Mouse (Mus musculus) MEL (cell line): ENCODE results near the gene Oat. TPM values are rescaled to one million over a fixed set of nuclear protein-coding genes. Genes with fewer than 3 reads are reported as not detected.

Experiments
- DNase-seq: peaks from one replicate; pipeline ENCODE4 v3.0.0; 2011; ENCODE audit warnings: low read depth, low spot score
- H3K27ac ChIP-seq: 2 replicates; pipeline ENCODE4 v1.5.1; 2012; ENCODE audit warnings: low read depth, mild to moderate bottlenecking, control low read depth, low read length, moderate library complexity; ENCODE audit not compliant: control insufficient read depth
- H3K27me3 ChIP-seq, 2 experiments: fragments of 150-350 bp in 1 of 2; sonication (generic) in 1 of 2; 2 replicates each; pipeline ENCODE4 v1.6.1; 2012; ENCODE audit warnings: low read length in 2 of 2, mild to moderate bottlenecking in 2 of 2, improper control_type of control experiment in 1 of 2, moderate library complexity in 1 of 2; ENCODE audit not compliant: insufficient read depth in 2 of 2, control insufficient read depth in 1 of 2
- H3K36me3 ChIP-seq, 2 experiments: 2 replicates each; pipeline ENCODE4 v1.6.1; 2012 to 2014; ENCODE audit warnings: low read length in 2 of 2, improper control_type of control experiment in 1 of 2, inconsistent platforms in 1 of 2, mild to moderate bottlenecking in 1 of 2; ENCODE audit not compliant: insufficient read depth in 2 of 2, control insufficient read depth in 1 of 2
- H3K4me1 ChIP-seq, 2 experiments: fragments of 150-350 bp in 1 of 2; sonication (generic) in 1 of 2; 2 replicates each; pipeline ENCODE4 v1.6.1; 2012; ENCODE audit warnings: low read length in 2 of 2, improper control_type of control experiment in 1 of 2, mild to moderate bottlenecking in 1 of 2; ENCODE audit not compliant: insufficient read depth in 2 of 2, control insufficient read depth in 1 of 2
- H3K4me3 ChIP-seq, 2 experiments: fragments of 150-350 bp in 1 of 2; sonication (generic) in 1 of 2; 2 replicates each; pipeline ENCODE4 v1.5.1; 2012; ENCODE audit warnings: low read depth in 2 of 2, low read length in 2 of 2, mild to moderate bottlenecking in 2 of 2, moderate library complexity in 2 of 2, control low read depth in 1 of 2, improper control_type of control experiment in 1 of 2; ENCODE audit not compliant: control insufficient read depth in 1 of 2, insufficient read depth in 1 of 2
- H3K79me2 ChIP-seq: 2 replicates; pipeline ENCODE4 v1.6.1; 2012; ENCODE audit warnings: mild to moderate bottlenecking, low read length, moderate library complexity; ENCODE audit not compliant: control insufficient read depth, poor library complexity, insufficient read depth
- H3K9ac ChIP-seq: 2 replicates; pipeline ENCODE4 v1.6.1; 2012; ENCODE audit warnings: low read depth, mild to moderate bottlenecking, control low read depth, low read length, moderate library complexity; ENCODE audit not compliant: control insufficient read depth, poor library complexity, severe bottlenecking
- H3K9me3 ChIP-seq: fragments of 150-350 bp; sonication (generic); replicated peaks from 2 replicates; pipeline ENCODE4 v1.6.1; 2012; ENCODE audit warnings: mild to moderate bottlenecking, low read length, improper control_type of control experiment, moderate library complexity; ENCODE audit not compliant: insufficient read depth
- CHD1 ChIP-seq: IDR thresholded peaks from 2 replicates; pipeline ENCODE4 v1.6.1; 2012; ENCODE audit warnings: low read depth, mild to moderate bottlenecking, inconsistent platforms, low read length, improper control_type of control experiment
- CHD2 ChIP-seq: IDR thresholded peaks from 2 replicates; pipeline ENCODE4 v1.6.1; 2011; ENCODE audit warnings: low read length, improper control_type of control experiment
- CTCF ChIP-seq, 3 experiments: IDR thresholded peaks in 2 of 3; conservative IDR thresholded peaks in 1 of 3; 2 replicates each; pipeline ENCODE4 v1.5.1; 2011 to 2012; ENCODE audit warnings: low read length in 3 of 3, low read depth in 2 of 3, mild to moderate bottlenecking in 2 of 3, improper control_type of control experiment in 1 of 3, inconsistent platforms in 1 of 3, mixed read lengths in 1 of 3, moderate library complexity in 1 of 3; ENCODE audit not compliant: control insufficient read depth in 1 of 3, insufficient read depth in 1 of 3, poor library complexity in 1 of 3, severe bottlenecking in 1 of 3
- ELF1 ChIP-seq: IDR thresholded peaks from 2 replicates; pipeline ENCODE4 v1.6.1; 2014; ENCODE audit warnings: low read depth, mild to moderate bottlenecking, inconsistent platforms, low read length, improper control_type of control experiment, moderate library complexity
- EP300 ChIP-seq, 2 experiments: IDR thresholded peaks; 2 replicates each; pipeline ENCODE4 v1.6.1; 2011; ENCODE audit warnings: improper control_type of control experiment in 2 of 2, low read length in 2 of 2, low read depth in 1 of 2, mild to moderate bottlenecking in 1 of 2
- ETS1 ChIP-seq: IDR thresholded peaks from 2 replicates; pipeline ENCODE4 v1.6.1; 2012; ENCODE audit warnings: low read depth, mild to moderate bottlenecking, inconsistent platforms, low read length, improper control_type of control experiment, moderate library complexity
- GABPA ChIP-seq: IDR thresholded peaks from 2 replicates; pipeline ENCODE4 v1.6.1; 2012; ENCODE audit warnings: low read depth, mild to moderate bottlenecking, inconsistent platforms, low read length, improper control_type of control experiment, moderate library complexity
- GATA1 ChIP-seq: IDR thresholded peaks from 2 replicates; pipeline ENCODE4 v1.6.1; 2011; ENCODE audit warnings: low read depth, low read length, improper control_type of control experiment
- HCFC1 ChIP-seq: IDR thresholded peaks from 2 replicates; pipeline ENCODE4 v1.6.1; 2012; ENCODE audit warnings: low read depth, mild to moderate bottlenecking, inconsistent platforms, low read length, improper control_type of control experiment, moderate library complexity
- JUND ChIP-seq: IDR thresholded peaks from 2 replicates; pipeline ENCODE4 v1.6.1; 2011; ENCODE audit warnings: low read depth, mild to moderate bottlenecking, improper control_type of control experiment, low read length
- MEF2A ChIP-seq: IDR thresholded peaks from 2 replicates; pipeline ENCODE4 v1.6.1; 2014; ENCODE audit warnings: low read depth, mild to moderate bottlenecking, inconsistent platforms, low read length, improper control_type of control experiment; ENCODE audit not compliant: poor library complexity, insufficient replicate concordance, severe bottlenecking; ENCODE audit errors: extremely low read depth
- MYB ChIP-seq: IDR thresholded peaks from 2 replicates; pipeline ENCODE4 v1.6.1; 2011; ENCODE audit warnings: mild to moderate bottlenecking, low read depth, low read length, improper control_type of control experiment
- NRF1 ChIP-seq: IDR thresholded peaks from 2 replicates; pipeline ENCODE4 v1.6.1; 2014; ENCODE audit warnings: low read depth, mild to moderate bottlenecking, inconsistent platforms, low read length, improper control_type of control experiment, moderate library complexity; ENCODE audit not compliant: poor library complexity, insufficient read depth, severe bottlenecking
- RAD21 ChIP-seq: IDR thresholded peaks from 2 replicates; pipeline ENCODE4 v1.6.1; 2011; ENCODE audit warnings: mild to moderate bottlenecking, low read depth, low read length, improper control_type of control experiment
- RCOR1 ChIP-seq: IDR thresholded peaks from 2 replicates; pipeline ENCODE4 v1.6.1; 2012; ENCODE audit warnings: low read depth, mild to moderate bottlenecking, inconsistent platforms, low read length, improper control_type of control experiment
- SIN3A ChIP-seq: IDR thresholded peaks from 2 replicates; pipeline ENCODE4 v1.6.1; 2012; ENCODE audit warnings: low read length, improper control_type of control experiment, inconsistent platforms
- SMC3 ChIP-seq: IDR thresholded peaks from 2 replicates; pipeline ENCODE4 v1.6.1; 2011; ENCODE audit warnings: low read depth, low read length, improper control_type of control experiment
- TCF12 ChIP-seq: IDR thresholded peaks from 2 replicates; pipeline ENCODE4 v1.6.1; 2014; ENCODE audit warnings: low read depth, mild to moderate bottlenecking, inconsistent platforms, low read length, improper control_type of control experiment, moderate library complexity
- USF1 ChIP-seq: IDR thresholded peaks from 2 replicates; pipeline ENCODE4 v1.6.1; 2014; ENCODE audit warnings: low read depth, mild to moderate bottlenecking, inconsistent platforms, low read length, improper control_type of control experiment, moderate library complexity
- ZKSCAN1 ChIP-seq: IDR thresholded peaks from 2 replicates; pipeline ENCODE4 v1.6.1; 2012; ENCODE audit warnings: low read depth, mild to moderate bottlenecking, inconsistent platforms, low read length, improper control_type of control experiment, moderate library complexity
- ZNF384 ChIP-seq: IDR thresholded peaks from 2 replicates; pipeline ENCODE4 v1.6.1; 2012; ENCODE audit warnings: low read depth, mild to moderate bottlenecking, inconsistent platforms, low read length, improper control_type of control experiment
- polyA plus RNA-seq, 2 experiments: library from polyadenylated mRNA; stranded (reverse) in 1 of 2; unstranded in 1 of 2; fragments of >175 nt in 1 of 2; fragments of >200 nt in 1 of 2; gene quantifications; 2 replicates each; pipeline versions ENCODE4 v1.2.1 to v1.2.4; 2012; ENCODE audit warnings: low replicate concordance in 2 of 2, low read depth in 1 of 2; ENCODE audit not compliant: insufficient read length in 2 of 2, insufficient read depth in 1 of 2, missing spikeins in 1 of 2
- total RNA-seq: library from RNA; depleted of rRNA; stranded (reverse); fragments of 300-350 nt; gene quantifications from 2 replicates; pipeline ENCODE4 v1.2.3, GENCODE M21; 2012

Gene Oat
- total and polyA plus RNA-seq, 3 experiments = 190 to 226 (median 209) TPM

GRCm38 (mm10) chr7:132570071-132570470 lies 6.1 kb downstream of the Oat start:
- no peak overlapping the region for H3K4me3 ChIP-seq
- peaks cover 33 to 36% of the 10 kb centered on the region in 2 experiments for H3K4me1 ChIP-seq
- H3K36me3 ChIP-seq = peaks cover 34 to 52% of the 10 kb centered on the region in 2 experiments
- DNase-seq = no peak
- H3K79me2 ChIP-seq = peaks cover 38% of the 10 kb centered on the region
- TF ChIP-seq ZKSCAN1 (no peak), TCF12 (peak; percentile 35; the same call in 1 of the 2 replicates), EP300 (IDR thresholded peaks at IDR 0.05; ENCODE audit: low read depth in 1 of 2, low read length in 2 of 2) (peak in 1 of 2 experiments; percentile 23; a peak in 1 of 4 replicates)
- TF ChIP-seq, all 39 proteins: peak for 2
- 0 out of 2 replicates have a peak overlapping the region, but pooled peaks have one; percentile 2 for H3K27ac ChIP-seq
- H3K27me3 ChIP-seq = no peaks in the 10 kb centered on the region
- no peaks in the 10 kb centered on the region for H3K9me3 ChIP-seq
- no peak overlapping the region for H3K9ac ChIP-seq

- no peaks in the 10 kb centered on the region for H3K9me3 ChIP-seq
- H3K4me3 ChIP-seq = no peak overlapping the region
- H3K9ac ChIP-seq = peak overlapping the region; percentile 15; the same call in 1 of the 2 replicates
- peak overlapping the region; percentile 69 for H3K27ac ChIP-seq
- no peak; the same call in 1 of the 2 replicates for TF ChIP-seq TCF12
- TF ChIP-seq JUND = no peak
- TF ChIP-seq CHD2 = no peak
- no peak for TF ChIP-seq MYB
- TF ChIP-seq HCFC1 = no peak
- no peak for TF ChIP-seq SMC3
- no peak for TF ChIP-seq RAD21
- peak; percentile 74 for TF ChIP-seq USF1
- peak; percentile 72 for TF ChIP-seq ZNF384
- TF ChIP-seq SIN3A = peak; percentile 38
- no peak for TF ChIP-seq GABPA
- TF ChIP-seq NRF1 = peak; percentile 78
- TF ChIP-seq ETS1 = peak; percentile 60
- TF ChIP-seq EP300 (IDR thresholded peaks at IDR 0.05; ENCODE audit: low read depth in 1 of 2, low read length in 2 of 2) = no peak
- no peak for TF ChIP-seq ELF1
- TF ChIP-seq RCOR1 = no peak
- peak; percentile 50; the same call in 1 of the 2 replicates for TF ChIP-seq GATA1
- TF ChIP-seq CHD1 = no peak
- no peak for TF ChIP-seq MEF2A
- no peak for TF ChIP-seq CTCF (IDR thresholded peaks at IDR 0.05 in 2 of 3, conservative IDR thresholded peaks at IDR 0.05 in 1 of 3; ENCODE audit: control insufficient read depth in 1 of 3, insufficient read depth in 1 of 3, low read depth in 2 of 3, low read length in 3 of 3, poor library complexity in 1 of 3, severe bottlenecking in 1 of 3)
- H3K36me3 ChIP-seq = peaks cover 42% of the 10 kb centered on the region in 2 experiments
- no peaks in the 10 kb centered on the region for H3K27me3 ChIP-seq
- H3K79me2 ChIP-seq = peaks cover 29% of the 10 kb centered on the region
- DNase-seq = peak; percentile 82
- peaks cover 28 to 32% of the 10 kb centered on the region in 2 experiments for H3K4me1 ChIP-seq
Observed at GRCm38 (mm10) chr7:132568817-132569216, 7.4 kb downstream of the Oat start.
